Mouse (Mus musculus): ENCODE results near the gene Adam1a.

Adam1a gene

DNA sequence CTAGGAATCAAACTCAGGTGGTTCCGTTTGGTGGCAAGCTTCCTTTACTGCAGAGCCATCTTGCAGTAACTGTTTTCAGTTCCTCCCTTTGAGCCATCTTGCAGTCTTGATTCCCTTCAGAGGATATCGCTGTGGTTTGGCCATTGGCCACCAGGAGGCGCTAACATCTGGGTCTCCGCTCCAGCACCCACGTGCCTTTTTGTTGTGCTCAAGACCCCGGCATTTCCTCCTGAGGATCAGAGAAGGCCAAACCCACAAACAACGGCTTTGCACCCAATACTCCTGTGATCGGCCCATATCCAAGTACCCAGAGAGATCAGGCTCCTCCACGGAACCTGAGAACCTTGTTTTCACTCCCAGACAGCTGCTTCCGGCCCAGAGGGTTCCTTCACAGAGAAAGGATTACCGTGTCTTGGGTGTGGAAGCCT lies 19.2 kb upstream of the Adam1a start:
- 9% methylated on average over 11 of the region's 11 CpGs for WGBS

DNA sequence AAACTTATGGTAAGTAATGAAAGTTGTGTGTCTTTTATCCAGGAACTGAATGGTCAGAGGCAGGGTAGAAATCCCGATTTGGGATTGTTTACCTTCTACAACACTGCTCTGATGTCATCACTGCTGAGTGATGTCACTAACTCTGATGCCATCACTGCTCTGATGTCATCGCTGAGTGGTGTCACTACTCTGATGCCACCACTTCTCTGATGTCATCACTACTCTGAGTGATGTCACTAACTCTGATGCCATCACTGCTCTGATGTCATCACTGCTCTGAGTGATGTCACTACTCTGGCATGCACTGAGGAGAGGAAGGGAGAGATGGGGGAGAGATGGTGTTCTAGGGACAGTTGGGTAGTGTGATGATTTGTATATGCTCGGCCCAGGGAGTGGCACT lies 17.2 kb upstream of the Adam1a start:
- WGBS: 91% methylated on average over 3 of the region's 3 CpGs

- 84% methylated on average over 7 of the region's 7 CpGs for WGBS
These were observed 3.9 kb upstream of the Adam1a start for GRCm38 (mm10) chr5:121549196-121549595.

GRCm38 (mm10) chr5:121547084-121547483 lies 1.8 kb upstream of the Adam1a start:
- 90% methylated on average over 3 of the region's 3 CpGs for WGBS

DNA sequence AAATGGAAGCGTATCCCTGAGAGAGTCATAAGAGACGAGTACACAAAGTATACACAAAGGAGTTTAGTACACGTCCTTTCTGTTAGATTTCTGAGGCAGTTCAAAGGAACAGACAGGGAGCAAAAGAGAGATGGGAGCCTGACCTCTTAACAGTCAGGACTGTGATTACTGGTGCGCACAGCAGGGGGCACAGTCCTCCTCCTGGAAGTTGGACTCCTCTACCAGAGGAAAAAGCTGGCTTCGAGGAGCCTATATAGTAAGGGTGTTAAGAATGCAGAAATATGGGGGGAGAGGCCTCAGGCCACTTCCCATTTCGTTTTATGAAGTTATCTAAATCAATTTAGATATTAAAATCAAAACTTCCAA lies 1.2 kb upstream of the Adam1a start:
- 19% methylated on average over 6 of the region's 6 CpGs for WGBS

DNA sequence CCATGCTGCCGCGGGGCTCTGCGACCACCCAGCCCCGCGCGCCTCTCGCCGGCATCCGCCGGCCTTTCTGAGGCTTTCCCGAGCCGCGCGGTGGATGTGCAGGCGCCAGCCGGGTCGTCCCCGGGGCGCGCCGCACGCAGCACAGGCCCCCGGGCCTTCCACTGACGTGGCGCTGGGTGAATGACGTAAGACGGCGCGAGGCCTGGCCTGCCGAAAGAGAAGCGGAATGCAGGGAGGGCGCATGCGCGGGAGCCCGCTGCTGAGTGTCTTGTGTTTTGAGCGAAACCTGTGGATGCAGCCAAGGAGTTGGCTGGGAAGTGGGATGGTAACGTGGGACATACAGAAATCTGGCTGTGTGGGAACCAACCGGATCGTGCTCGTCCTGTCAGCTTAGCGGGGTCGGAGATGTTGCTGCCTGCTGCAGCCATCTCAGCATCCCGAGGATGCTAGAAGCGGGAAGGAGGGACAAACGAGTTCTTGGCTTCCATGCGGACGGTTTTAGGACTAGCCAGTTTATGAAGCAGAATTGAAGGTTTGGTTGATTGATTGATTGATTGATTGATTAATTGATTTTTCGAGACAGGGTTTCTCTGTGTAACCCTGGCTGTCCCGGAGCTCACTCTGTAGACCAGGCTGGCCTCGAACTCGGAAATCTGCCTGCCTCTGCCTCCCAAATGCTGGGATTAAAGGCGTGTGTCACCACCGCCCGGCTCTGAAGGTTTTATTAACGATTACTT lies 679 bp upstream of the Adam1a start, which contains the start of gene Mapkapk5:
Mapkapk5 (minus strand) TSS at position 113 of the 737 bp plus-strand sequence.
- WGBS: 1% methylated on average over 55 of the region's 55 CpGs

DNA sequence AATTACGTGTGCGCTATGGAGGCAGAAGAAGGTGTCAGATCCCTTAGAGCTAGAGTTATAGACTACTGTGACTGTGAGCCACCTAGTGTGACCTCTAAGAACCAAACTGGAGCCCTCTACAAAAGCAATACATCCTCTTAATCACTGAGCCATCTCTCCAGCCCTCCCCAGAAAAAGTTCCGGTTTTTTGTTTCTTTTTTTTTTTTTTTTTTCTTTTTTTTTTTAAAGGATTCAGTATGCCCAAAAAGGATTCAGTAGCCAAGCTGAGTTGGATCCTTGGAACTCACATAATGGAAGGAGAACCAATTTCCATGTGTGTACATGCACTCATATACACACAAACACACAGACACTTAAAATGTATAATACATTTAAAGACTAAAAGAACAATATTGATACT lies 1.9 kb downstream of the Adam1a start:
- WGBS: 52% methylated on average over 3 of the region's 3 CpGs

DNA sequence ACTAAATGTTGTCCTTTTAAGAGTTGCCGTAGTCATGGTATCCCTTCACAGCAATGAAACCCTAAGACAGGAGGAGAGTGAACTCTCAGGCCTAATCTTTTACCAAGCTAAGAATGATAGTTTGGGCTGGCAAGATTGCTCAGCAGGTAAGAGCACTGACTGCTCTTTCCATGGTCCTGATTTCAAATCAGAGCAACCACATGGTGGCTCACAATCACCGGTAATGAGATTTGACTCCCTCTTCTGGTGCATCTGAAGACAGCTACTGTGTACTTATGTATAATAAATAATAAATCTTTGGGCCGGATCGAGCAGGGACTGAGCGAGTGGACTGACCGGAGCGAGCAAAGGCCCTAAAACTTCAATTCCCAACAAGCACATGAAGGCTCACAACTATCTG lies 4.0 kb downstream of the Adam1a start:
- WGBS: 62% methylated on average over 7 of the region's 7 CpGs

GRCm38 (mm10) chr5:121540066-121540465 lies 5.2 kb downstream of the Adam1a start:
- 85% methylated on average over 5 of the region's 5 CpGs for WGBS

GRCm38 (mm10) chr5:121537588-121537987 lies 7.7 kb downstream of the Adam1a start:
- 62% methylated on average over 2 of the region's 2 CpGs for WGBS

DNA sequence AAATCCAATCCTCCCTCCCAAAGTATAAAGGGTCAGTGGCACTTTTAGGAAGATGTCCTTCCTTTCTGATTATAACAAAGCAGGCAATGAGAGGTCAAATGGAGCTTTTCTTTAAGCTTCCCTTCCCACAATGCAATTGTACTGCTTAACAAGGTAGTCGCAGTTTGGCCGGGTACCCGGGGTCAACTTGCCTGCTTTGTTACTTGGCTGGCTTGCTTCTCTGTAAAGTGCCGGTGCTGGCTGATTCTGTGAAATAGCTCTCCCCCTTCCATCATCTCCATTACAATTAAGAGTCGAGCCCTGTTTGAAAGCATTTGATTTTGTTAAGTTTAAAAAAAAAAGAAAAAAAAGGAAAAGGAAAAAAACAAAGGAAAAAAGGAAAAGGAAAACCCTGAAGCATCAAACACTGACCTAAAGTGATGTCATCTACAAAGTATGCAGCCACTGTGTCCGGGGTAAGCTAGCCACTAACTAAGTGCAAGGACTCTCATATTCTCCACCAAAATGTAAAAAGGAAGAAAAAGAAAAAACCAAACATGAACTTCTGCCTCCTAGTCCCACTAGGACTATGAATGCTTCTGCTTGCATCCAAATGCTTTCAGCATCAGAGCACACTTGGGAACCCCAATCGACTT lies 8.2 kb downstream of the Adam1a start:
- 45% methylated on average over 7 of the region's 7 CpGs for WGBS

DNA sequence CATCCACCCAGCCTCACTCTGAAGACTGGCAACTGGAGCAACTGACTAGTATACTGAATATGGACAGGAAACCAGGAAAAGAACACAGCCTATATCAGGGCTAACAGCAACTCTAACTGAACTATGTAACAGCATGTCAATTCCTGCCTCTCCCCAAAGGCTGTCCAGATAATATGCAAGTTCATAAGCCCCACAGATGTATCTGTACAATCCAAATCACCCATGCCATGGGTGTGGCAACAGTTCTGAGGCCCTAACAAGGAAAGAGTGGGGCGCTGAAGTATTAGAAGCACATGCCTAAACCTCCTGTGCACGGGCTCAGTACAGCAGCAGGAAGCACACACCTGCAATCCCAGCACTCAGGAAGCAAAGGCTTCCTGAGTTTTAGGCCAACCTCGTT lies 10.2 kb downstream of the Adam1a start:
- WGBS: 87% methylated on average over 3 of the region's 3 CpGs

DNA sequence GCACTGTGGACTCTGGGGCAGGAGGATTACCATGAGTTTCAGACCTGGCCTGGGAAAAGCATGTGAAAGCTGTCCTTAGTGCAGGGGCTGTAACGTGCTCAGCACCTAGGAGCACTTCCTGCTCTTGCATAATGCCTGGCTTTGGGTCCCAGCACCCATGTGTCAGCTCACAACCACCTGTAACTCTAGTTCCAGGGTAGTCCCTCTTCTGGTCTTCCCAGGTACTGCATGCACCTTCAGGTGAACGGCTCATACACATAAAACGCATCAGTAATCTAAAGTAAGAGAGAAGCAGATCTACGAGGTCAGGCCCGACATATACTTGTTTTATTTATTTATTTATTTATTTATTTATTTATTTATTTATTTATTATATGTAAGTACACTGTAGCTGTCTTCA lies 10.8 kb downstream of the Adam1a start:
- 94% methylated on average over 5 of the region's 5 CpGs for WGBS

- WGBS: 65% methylated on average over 8 of the region's 8 CpGs
These were observed 18.3 kb downstream of the Adam1a start for GRCm38 (mm10) chr5:121526961-121527360.

- WGBS: 76% methylated on average over 7 of the region's 7 CpGs
These were observed 18.8 kb downstream of the Adam1a start for GRCm38 (mm10) chr5:121526526-121526925.

DNA sequence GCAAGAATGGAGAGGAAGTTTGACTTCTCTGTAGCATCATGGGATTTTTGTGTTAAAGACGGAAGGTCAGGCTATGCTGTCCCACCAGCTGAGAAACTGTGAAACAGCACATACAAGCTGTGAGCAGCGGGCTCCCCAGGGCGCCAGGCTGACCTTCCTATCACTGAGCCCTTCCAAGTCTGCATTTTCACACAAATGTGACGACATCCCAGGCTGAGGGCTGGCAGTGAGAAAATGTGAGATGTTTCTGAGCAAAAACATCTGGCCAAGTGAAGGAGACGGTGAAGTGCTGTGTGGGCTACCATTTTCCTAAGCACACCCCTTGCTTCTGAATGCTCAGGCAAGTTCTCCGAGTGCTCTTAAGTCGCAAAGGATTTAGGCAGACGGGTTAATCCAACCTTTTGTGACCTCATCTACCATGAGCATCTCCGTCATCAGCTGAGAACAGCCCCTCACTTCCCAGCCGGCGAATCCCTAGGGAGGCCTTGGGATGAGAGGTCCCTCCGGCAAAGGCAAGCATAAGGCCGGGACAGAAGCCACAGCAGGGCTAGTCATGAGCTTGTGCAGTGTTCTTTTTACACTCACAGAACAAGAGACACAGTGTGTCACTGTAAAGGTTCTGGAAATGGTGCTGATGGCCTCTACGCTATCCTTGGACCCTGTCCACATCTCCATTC lies 19.4 kb downstream of the Adam1a start:
- 78% methylated on average over 14 of the region's 14 CpGs for WGBS

GRCm38 (mm10) chr5:121519758-121520157 lies 25.5 kb downstream of the Adam1a start:
- 87% methylated on average over 11 of the region's 17 CpGs for WGBS

- 92% methylated on average over 9 of the region's 9 CpGs for WGBS
These were observed 26.3 kb downstream of the Adam1a start for GRCm38 (mm10) chr5:121518983-121519382.

DNA sequence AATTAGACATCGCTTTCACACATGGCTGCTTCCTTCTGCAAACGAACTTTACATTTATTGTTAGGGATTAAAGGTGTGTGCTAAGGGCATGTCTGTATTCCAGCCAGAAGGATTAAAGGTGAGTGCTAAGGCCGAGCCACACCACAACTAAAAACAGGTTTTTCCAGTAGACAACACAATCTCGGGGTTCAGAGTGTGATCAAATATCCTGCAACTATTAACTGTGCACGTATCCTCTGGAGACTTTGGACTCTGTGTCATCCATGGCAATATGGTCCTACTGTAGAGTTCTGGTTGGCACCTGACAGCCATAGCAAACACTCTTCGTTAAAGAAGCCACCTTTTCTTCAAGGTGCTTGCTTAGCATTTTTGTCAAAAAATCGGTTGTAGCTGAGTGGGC lies 35.3 kb downstream of the Adam1a start:
- 81% methylated on average over 7 of the region's 7 CpGs for WGBS

DNA sequence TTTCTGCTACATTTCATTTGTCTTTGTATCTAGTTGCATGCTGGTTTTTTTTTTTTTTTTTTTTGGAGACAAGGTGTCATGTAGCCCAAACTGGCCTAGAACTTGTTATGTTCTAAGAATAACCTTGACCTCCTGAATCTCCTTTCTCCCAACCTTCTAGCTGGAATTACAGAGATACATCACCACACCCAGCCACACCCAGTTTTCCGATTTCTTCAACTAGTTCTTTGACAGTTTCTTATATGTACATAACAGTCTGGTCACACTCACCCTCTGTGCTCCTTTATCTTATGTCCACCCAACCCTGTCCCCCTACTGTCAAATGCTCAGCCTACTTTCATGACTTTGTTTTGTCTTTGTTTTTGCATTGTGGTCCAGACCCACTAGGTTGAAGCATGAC lies 38.4 kb downstream of the Adam1a start:
- WGBS: 86% methylated on average over 1 of the region's 1 CpGs

GRCm38 (mm10) chr5:121503231-121503630 lies 42.1 kb downstream of the Adam1a start, which contains the start of gene Adam1b:
Gene Adam1b, minus strand, starts transcription at chr5:121503435.
- 93% methylated on average over 3 of the region's 3 CpGs for WGBS

GRCm38 (mm10) chr5:121501424-121501996 lies 43.8 kb downstream of the Adam1a start:
- 70% methylated on average over 11 of the region's 17 CpGs for WGBS
